Mouse (Mus musculus) lung, postnatal 14 days (tissue): ENCODE data around the gene Pitpnm2.

Source experiments
- DNase-seq: peaks from one replicate; pipeline ENCODE4 v3.0.0; 2021

The Pitpnm2 gene

GRCm38 (mm10) chr5:124247296-124247695 lies 2.3 kb downstream of the Pitpnm2 start:
- DNase-seq = no peak

DNA sequence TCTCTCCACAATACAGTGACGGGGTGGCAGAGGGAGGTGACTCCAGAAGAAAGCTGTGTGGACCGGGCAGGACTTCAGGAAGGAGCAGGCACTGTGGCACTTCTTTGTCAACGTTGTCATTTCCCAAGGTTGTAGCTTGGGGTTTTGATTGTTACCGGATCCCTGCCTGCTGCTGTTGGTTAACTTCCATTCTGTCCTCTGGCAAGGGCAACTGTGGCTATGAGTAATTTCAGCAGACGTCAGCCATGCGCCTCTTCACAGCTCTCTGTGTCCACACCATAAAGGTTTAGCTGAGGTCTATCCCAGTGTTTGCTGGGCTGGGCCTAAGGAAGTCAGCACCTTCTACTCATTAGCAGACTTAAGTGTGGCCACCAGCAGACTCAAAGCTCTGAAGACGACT lies 4.7 kb downstream of the Pitpnm2 start:
- no peak for DNase-seq

DNA sequence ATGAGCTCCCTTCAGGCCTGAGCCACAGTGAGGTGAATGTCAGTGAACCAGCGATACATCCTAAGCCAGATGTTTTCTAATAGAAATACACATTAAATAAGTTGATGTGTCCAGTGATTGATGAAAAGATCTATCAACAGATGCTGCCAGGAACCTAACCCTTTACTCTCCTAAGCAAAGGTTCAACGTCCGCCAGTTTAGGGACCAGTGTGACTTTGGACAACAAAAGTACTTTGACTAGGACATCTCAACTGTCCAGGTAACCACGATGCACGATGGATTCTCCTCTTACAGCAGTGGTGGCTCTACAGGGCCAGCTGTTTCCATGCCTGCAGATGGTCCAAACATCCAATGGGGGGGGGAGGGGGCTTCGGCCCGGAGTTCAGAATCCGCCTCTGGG lies 5.1 kb downstream of the Pitpnm2 start:
- DNase-seq = no peak

DNA sequence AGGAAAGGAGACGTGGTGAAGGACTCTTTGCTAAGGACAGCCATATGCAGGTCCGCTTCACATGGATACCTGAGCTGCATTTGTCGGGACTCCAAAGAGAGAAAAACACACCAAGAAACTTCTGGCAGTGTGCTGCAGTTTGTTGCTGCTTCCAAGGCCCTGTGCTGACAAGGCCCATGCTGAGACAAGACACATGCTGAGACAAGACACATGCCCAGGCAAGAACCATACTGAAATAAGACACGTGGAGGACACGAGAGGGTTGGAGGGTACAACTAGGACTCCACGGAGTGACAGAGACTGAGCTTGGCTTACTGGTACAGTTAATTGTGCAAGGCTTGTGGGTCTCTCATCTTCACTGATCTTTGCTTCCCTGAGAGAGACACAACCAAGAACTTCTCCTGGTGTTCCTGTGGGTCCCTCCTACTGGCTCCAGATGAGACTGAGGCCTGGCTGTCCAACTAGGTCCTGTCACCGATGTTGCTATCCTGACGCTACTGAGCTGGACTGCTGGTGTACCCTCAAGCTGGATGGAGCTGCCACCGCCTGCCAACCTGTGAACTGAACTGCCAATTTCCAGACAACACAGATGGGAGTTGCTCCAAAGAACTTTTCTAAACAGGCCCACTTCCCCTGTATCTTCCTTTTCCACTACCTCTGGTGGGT lies 6.2 kb downstream of the Pitpnm2 start:
- DNase-seq = no peak

GRCm38 (mm10) chr5:124241686-124242444 lies 7.7 kb downstream of the Pitpnm2 start:
- DNase-seq = no peak

DNA sequence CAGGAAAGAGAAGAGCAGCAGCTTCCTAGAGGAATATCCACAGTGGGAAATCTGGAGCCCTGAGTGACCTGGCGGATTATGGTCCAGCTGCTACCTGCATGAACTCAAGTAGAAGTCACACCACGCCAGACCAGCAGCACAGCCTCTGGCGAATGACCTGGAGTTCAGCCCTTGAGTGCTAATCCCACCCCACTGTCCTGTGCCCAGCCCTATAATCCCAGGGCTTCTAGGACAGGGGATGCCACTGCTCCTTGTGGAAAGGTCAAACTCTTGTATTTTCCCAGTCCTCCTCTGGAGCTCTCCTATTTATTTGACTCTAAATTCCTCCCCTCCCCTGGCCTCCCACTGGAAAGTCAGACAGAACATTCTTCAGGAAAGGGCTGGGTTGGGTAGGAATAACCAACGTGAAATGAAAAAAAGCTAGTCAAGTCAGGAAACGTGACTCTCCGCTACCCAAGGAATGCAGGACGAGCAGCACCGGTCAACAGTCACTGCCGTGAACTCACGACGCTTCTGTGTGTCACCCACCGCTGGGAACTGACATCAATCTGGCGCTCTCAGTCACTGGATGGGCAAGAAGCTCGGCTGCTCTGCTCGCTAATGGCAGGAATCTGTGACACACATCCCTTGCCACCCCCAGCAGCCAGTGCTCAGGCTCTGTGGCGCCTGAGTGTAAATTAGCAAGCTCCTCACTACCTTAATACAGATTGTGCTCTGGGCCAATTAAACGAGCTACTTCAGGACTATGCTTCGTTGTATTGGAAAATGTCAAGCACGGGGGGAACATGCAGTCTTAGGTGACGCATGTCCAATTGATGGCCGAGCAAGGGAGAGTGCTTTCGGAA lies 8.5 kb downstream of the Pitpnm2 start:
- no peak for DNase-seq

DNA sequence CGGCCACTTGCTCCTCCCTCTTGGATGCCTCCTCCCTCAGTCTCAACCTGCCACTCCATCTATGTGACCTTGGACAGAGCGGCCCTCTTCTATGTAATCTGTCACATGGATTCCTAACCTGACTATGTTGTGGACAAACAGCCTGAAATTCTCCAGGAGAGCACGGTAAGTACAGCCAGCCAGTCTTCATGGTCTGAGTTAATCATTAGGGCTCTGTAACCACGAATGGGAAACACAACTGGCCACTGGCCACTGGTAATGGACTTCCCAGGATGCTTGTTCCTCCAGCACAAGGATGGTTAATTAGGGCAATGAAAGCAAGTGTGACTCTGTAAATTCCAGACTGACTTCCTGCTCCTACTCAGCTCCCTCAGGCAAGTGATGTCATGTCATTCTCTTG lies 13.4 kb downstream of the Pitpnm2 start:
- no peak for DNase-seq

DNA sequence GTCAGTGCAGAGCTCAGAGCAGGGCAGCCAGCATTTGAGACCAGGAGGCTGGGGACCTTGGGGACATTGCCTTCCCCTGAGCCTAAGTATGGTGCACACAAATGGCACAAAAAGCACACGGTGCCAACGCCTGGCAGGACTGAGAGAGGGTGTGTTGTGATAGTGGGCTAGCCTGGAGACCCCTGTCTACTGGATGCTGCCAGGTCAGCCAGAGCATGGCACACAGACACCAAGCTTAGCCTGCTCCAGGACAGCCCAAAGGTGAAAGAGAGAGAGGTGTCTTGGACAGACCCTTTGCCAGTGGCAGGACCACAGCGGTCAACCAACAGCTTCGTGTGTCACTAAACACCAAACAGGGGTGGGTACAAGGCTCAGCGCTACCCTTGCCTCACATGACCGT lies 14.8 kb downstream of the Pitpnm2 start:
- no peak for DNase-seq

DNA sequence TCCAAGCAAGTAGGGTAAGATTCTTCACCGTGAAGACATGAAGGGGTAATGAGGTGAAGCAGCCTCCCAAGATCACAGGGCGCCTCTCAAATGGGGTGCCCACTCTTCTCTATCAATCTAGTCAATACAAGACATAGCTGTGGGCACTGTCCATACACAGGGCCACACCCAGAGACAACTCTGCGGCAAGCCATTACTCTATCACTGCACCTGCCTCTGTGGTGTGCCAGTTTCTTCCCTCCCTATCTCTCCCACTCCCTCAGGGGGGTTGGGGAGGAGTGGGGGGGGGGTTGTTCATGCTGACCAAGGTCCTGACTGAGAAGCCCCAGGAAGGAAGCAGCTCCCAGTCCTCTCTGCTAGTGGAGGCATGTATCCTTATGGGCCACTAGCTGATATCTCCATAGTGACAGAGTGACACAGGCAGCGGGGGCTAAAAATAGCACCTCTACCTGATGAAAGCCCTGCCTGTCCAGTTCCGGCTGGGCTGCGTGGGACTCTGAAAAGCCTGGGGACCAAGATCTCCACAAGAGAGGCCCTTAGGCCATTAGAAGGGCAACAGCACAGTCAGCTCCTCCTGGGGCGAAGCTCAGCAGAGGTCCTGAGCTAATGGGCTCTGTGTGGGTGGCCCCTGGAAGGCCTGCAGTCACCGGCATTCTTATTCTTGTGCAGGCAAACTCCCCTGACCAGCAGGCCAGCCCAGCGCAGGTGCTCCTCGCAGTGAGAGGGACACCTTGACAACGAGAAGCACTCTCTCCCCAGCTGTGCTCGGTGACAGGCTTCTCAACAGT lies 15.5 kb downstream of the Pitpnm2 start:
- DNase-seq = no peak

GRCm38 (mm10) chr5:124233144-124233465 lies 16.5 kb downstream of the Pitpnm2 start:
- no peak for DNase-seq

- no peak for DNase-seq
These were observed 17.0 kb downstream of the Pitpnm2 start for GRCm38 (mm10) chr5:124232360-124233143.

- no peak for DNase-seq
These were observed 19.1 kb downstream of the Pitpnm2 start for GRCm38 (mm10) chr5:124230461-124230860.

DNA sequence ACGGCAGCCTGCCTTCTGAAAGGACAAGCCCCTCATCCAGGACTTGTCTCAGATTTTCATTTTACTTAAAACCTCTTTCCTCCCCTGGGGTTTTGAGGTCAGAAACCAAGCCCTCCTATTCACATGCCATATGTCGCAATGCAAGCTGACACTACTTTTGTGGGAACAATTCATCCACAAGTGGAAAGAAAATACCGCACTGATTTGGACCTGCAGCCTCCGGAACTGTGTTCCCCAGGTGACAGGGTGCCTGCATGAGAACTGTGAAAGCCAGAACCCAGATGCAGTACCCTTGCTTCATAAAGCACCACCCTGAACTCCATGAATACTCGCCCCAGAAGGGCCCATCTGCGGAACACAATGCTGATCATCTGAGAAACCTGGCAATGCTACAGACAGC lies 22.4 kb downstream of the Pitpnm2 start:
- no peak for DNase-seq

DNA sequence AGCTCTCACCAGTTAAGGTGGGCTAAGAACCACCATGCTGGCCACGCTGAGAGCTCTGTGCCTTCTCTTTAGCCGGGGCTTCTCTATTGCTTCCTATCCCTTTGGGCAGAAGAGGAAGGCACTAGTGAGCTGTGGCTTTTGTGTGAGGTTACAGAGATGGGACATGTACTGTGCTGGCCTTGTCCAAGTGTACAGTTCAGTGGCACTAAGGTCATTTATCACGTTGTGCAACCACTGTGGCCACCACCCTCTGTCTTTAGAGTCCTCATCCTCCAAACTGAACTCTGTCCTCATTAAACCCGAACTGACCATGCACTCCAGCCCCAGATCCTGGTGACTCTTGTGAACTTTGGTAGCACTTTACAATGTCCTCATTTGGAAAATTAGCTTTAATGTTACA lies 23.1 kb downstream of the Pitpnm2 start:
- no peak for DNase-seq

- no peak for DNase-seq
These were observed 23.7 kb downstream of the Pitpnm2 start for GRCm38 (mm10) chr5:124225891-124226290.

DNA sequence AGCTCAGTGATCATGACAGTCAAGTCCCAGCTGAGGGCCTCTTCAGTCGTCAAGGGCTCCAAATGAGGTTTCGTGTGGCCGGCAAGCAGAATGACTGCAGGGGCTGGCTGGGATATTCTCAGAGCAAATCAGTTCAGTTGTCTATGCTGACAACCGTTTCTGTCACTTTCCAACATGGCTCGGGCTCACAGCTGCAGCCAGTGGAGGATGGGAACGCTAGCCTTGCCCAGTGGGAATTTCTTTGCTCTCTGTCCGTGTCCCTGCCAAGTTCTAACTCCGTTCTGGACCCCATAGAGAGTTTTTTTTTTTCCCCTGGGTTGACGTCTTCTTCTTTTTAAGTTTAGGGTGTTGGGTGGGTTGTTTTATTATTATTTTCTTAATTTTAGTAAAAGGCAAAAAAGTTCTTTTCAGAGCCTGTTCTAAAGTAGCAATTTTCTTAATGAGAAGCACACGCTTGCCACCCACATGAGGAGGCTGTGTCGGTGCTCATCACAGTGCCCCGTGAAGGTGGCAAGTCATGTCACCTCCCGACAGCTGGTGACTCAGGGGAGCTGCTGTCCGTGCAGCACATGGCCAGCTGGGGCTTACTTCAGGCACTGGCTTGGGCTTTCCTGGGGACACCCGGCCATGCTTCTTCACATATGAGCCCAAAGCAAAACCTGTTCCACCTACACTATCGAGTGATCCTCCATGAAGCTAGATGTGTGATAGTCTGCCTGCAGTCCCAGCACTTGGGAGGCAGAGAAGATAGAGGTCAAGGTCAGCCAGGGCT lies 25.1 kb downstream of the Pitpnm2 start:
- DNase-seq = no peak

GRCm38 (mm10) chr5:124223574-124223973 lies 26.0 kb downstream of the Pitpnm2 start:
- DNase-seq = no peak

- no peak for DNase-seq
These were observed 26.9 kb downstream of the Pitpnm2 start for GRCm38 (mm10) chr5:124222696-124223095.

DNA sequence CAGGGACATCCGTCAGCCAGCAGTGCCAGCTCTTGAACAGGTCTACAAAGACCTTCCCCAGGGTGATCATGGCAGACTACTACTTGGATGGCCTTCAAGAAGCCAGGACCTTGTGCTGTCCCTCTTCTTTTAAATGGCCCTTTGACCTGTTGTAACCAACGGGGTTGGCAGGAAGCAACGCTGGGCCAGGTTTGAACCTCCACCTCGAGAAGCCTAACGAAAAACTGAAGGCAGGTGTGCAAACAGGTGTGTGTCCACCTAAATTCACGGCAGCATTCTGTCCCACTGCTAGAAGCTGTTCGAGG lies 27.9 kb downstream of the Pitpnm2 start:
- DNase-seq = no peak

- DNase-seq = peak; percentile 72
These were observed 28.4 kb downstream of the Pitpnm2 start for GRCm38 (mm10) chr5:124221037-124221735.

DNA sequence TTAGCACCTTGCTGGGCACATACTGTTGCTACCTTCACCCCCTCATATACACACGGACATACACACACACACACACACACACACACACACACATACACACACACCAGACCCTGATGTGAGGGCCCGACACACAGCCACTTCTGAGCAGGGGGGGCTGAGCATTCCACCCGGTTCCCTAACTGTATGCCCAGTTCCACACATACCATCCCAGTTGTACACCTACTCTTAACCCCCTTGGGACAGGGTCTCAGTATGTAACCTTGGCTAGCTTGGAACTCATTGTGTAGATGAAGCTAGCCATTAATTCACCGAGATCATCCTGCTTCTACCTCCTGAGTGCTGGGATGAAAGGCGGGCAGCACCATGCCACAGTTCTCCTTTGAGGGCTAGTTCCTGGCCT lies 29.0 kb downstream of the Pitpnm2 start:
- no peak for DNase-seq
